Mouse (Mus musculus) activated CD4-positive, CD25-positive, alpha-beta regulatory T cell, adult 4 months (primary cell): Measurements from ENCODE around the gene Fam78b. TPM values are rescaled to one million over a fixed set of nuclear protein-coding genes. Genes with fewer than 3 reads are reported as not detected.

ENCODE experiments used
- ATAC-seq: one replicate; pipeline ENCODE4 v1.8.0; 2017
- polyA plus RNA-seq, 2 experiments: library from polyadenylated mRNA; unstranded; fragments of 100-300 nt; shearing (Covaris generic); gene quantifications; one replicate each; pipeline ENCODE4 v1.2.1; 2017

Fam78b gene
- polyA plus RNA-seq, 2 experiments from 2014 or later: not detected

GRCm38 (mm10) chr1:167102046-167102445, 100.8 kb downstream of the Fam78b start:
- ATAC-seq: no peak

- ATAC-seq: no peak
Observed at GRCm38 (mm10) chr1:167102566-167102965, 101.3 kb downstream of the Fam78b start.

DNA sequence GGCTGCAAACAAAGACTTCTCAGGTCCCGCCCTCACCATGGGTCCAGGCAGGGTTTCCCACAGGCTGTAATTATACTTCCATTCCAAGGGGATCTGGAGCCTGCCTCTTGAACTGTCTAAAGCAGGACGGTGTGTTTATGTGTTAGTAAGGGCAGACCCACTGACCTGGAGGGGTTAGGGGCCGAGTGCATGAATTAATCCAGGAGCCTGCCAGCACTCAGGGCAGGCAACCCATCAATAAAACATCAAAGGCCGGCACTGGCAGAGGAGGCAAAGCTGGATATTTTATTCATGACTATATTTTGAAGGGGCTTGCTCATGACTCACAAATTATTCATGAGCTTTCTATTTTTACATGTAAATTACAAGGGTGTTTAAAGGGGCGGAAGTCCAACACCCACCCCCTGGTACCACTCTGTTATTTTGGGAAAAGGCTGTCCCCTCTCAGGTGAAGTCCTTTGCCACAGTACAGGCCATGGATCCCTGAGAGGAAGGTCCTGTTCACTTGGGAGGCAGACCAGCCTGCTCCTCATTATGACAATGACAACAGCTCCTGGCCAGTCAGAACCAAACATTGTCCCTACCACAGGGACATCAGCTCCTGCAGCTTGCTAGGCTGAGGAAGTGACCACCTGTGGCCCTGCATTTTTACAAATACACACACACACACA, 103.9 kb downstream of the Fam78b start:
- ATAC-seq: no peak

- ATAC-seq: no peak
Observed at GRCm38 (mm10) chr1:167105916-167106315, 104.7 kb downstream of the Fam78b start.

GRCm38 (mm10) chr1:167108973-167109509, 107.8 kb downstream of the Fam78b start:
- ATAC-seq: no peak

DNA sequence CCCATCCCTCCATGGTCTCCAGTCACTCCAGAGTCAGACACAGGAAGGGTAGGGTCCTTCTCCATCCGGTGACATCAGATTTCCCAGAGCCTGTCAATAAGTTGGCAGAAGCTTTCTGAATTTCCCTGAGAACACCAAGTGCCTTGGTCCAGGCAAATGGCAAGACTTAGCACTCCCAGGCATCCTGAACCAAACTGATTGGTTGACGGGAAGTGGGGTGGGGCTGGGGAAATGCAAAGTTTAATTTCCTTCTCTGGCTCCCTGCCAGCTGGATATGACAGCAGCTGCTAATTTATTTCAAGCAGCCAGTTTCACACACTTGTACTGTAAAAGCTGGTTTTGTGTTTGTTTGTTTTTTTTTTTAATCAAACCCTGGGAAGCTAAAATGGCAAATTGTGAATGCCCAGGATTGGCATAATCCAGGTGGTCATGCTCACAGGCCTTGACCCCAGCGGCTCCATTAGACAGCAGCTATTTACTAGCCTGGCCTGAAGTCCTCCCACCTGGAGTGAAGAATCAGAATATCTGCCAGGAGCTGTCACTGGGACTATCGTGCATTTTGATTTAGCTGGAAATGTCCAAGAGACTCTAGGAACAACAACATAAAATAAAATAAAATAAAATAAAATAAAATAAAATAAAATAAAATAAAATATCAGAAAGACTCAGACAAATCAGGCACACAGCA, 113.3 kb downstream of the Fam78b start:
- ATAC-seq: no peak

GRCm38 (mm10) chr1:167115121-167115520, 113.9 kb downstream of the Fam78b start:
- no peak for ATAC-seq

DNA sequence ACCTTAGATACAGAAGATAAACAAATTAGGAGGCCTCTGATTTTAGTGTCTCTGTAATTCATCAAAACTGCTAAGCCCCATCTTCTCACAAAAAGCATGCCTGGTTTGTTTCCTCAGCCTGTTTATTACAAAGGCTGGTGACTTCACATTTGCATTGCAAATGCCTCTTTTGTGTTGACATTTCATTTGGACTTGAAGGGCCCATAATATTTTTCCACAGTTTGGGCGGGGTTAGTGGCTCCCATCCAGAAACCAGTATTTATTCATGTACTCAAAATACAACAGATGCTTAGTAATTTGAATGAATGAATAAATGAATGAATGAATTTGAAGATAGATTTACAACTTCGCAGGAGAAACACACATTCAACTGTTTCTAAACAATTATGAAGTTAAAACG, 115.5 kb downstream of the Fam78b start:
- ATAC-seq: no peak

DNA sequence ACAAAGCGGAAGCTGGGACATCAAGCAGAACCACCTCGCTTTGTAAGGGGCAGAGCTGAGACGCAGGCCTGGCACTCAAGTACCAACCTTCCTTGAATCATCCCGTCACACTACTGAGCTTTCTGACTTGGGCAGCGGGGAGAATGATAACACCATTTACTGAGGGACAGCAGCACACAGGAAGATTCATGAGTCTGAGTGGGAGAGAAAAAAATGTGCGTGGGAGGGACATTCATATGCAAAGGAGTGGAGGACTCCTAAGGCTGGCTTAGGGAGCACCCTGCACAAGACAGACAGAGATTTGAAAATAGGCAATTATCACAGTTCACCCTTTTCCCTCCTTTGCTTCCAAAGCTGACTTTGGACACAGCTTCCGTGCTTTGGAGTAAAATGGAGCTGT, 117.8 kb downstream of the Fam78b start:
- no peak for ATAC-seq

GRCm38 (mm10) chr1:167119439-167119838, 118.2 kb downstream of the Fam78b start:
- ATAC-seq: no peak

GRCm38 (mm10) chr1:167122436-167122835, 121.2 kb downstream of the Fam78b start:
- ATAC-seq: no peak

GRCm38 (mm10) chr1:167123551-167123950, 122.3 kb downstream of the Fam78b start:
- ATAC-seq: no peak

DNA sequence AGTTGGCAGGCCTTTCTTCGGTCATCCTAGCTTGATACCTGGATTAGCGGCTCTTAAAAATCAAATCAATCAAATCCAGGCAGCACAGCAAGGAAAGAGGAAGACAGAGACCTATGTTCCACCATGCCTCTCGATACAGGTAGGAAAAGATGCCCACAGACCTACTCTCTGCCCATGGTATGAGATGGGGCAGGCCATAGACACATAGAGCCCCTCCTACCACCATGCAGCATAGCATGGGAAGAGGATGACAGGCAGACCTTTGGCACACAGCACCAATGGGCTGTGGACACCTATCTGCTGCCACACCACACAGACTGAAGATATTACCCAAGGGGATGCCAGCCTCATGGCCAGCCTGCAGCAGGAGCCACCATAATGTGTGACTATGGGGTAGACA, 124.7 kb downstream of the Fam78b start:
- ATAC-seq: no peak

- ATAC-seq: no peak
Observed at GRCm38 (mm10) chr1:167126292-167126691, 125.1 kb downstream of the Fam78b start.

DNA sequence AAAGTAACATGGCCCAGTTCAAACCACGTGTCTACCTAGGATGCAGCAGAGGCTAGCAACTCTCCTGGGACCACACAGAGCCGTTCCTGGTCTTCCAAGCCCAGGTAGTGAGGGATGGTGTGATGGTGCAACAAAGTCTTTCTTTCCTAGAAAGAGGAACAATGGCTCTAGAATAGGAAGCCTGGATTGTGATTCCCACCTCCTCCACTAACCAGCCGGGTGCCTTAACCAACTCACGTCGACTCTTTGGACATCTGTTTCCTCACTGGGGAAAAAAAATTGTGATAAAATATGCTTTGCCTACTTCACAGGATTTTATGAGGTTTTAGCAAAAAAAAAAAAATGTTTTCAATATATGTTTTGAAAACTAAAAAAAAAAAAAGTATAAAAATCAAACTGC, 134.5 kb downstream of the Fam78b start:
- no peak for ATAC-seq
